26 mouse cellular contexts compared by ENCODE assay signal in the genomic region with DNA sequence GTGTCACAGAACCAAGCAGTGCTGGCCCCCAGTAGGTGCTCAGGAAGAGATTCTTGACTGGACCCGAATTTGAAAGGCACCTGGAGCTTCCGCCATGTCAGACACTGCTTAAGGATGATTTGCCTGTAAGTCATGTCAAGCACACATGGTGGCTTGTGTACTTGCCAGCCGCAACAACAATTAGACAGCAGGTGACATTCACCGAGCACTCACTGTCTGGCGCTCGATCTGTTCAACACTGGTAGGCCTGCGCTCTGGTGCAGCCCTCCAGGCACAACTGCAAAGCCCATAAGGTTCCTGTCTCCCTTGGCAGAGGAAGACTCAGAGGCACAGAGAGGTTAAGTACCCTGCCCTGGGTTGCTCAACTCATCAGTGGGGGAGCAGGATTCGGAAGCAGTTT.
"Had no signal": no experiment of that assay in that cellular context is flagged by ENCODE, and none has a peak within 500 bp of the region (broad histone marks: within the 10 kb centered on the region; RNA-seq: fewer than 3 reads in every experiment).

No protein-coding gene starts in this region.

- H3K9me3 ChIP-seq: heart, embryonic 13.5 days; heart, embryonic 15.5 days; hindbrain, embryonic 13.5 days; hindbrain, embryonic 15.5 days; limb, embryonic 10.5 days; limb, embryonic 12.5 days; liver, embryonic 13.5 days; liver, embryonic 15.5 days had no signal

- H3K4me3 ChIP-seq: heart, adult 2 months; heart, embryonic 13.5 days; heart, embryonic 15.5 days; hindbrain, embryonic 13.5 days; hindbrain, embryonic 15.5 days; left cerebral cortex, adult 2 months; limb, embryonic 10.5 days; limb, embryonic 12.5 days; liver, embryonic 13.5 days; liver, embryonic 15.5 days had no signal

- DNase-seq: gastrocnemius, postnatal 14 days; gastrocnemius, postnatal 36 days; heart, adult 11 months; heart, adult 2 months; heart, postnatal 14 days; heart, postnatal 36 days; kidney, adult 18-20 months; kidney, adult 8-10 months; kidney, postnatal 10 days; kidney, postnatal 25 days; kidney, postnatal 4 days; liver; liver, embryonic 13.5 days; liver, postnatal 0 days had no signal

- H3K36me3 ChIP-seq: heart, embryonic 13.5 days; heart, embryonic 15.5 days; hindbrain, embryonic 13.5 days; hindbrain, embryonic 15.5 days; limb, embryonic 10.5 days; limb, embryonic 12.5 days; liver, embryonic 13.5 days; liver, embryonic 15.5 days had no signal

- H3K27me3 ChIP-seq: heart, embryonic 13.5 days; heart, embryonic 15.5 days; hindbrain, embryonic 13.5 days; hindbrain, embryonic 15.5 days; limb, embryonic 12.5 days; liver, embryonic 13.5 days; liver, embryonic 15.5 days had no signal

- H3K4me2 ChIP-seq: heart, embryonic 11.5 days; heart, embryonic 13.5 days; heart, embryonic 15.5 days; hindbrain, embryonic 13.5 days; hindbrain, embryonic 15.5 days; limb, embryonic 12.5 days; liver, embryonic 11.5 days; liver, embryonic 13.5 days; liver, embryonic 15.5 days had no signal

- H3K9ac ChIP-seq: heart, embryonic 13.5 days; heart, embryonic 15.5 days; hindbrain, embryonic 13.5 days; hindbrain, embryonic 15.5 days; limb, embryonic 12.5 days; liver, embryonic 13.5 days; liver, embryonic 15.5 days; liver, postnatal 0 days had no signal

- ATAC-seq: hindbrain, postnatal 0 days; intestine, postnatal 0 days; liver, postnatal 0 days had no signal

- H3K4me1 ChIP-seq: heart, embryonic 13.5 days; heart, embryonic 15.5 days; limb, embryonic 10.5 days; limb, embryonic 12.5 days; liver, embryonic 13.5 days; liver, embryonic 15.5 days had no signal

- H3K27ac ChIP-seq: heart, adult 2 months; heart, embryonic 13.5 days; heart, embryonic 15.5 days; hindbrain, embryonic 13.5 days; hindbrain, embryonic 15.5 days; hindbrain, postnatal 0 days; left cerebral cortex, adult 2 months; limb, embryonic 10.5 days; limb, embryonic 12.5 days; liver, embryonic 13.5 days; liver, embryonic 15.5 days had no signal
